Mouse (Mus musculus) myocyte (in vitro differentiated cells): ENCODE results near the gene Nos1. TPM values are rescaled to one million over a fixed set of nuclear protein-coding genes. Genes with fewer than 3 reads are reported as not detected.
A peak's percentile ranks its signal among the peaks of the same experiment; 100 is the strongest.

Experiments
- H3K27me3 ChIP-seq: one replicate; pipeline ENCODE4 v1.6.1; 2011; ENCODE audit not compliant: control insufficient read depth, insufficient read depth, insufficient read length
- H3K36me3 ChIP-seq: one replicate; pipeline ENCODE4 v1.6.1; 2011; ENCODE audit not compliant: control insufficient read depth, insufficient read depth
- H3K4me2 ChIP-seq: one replicate; pipeline ENCODE4 v1.6.1; 2011; ENCODE audit warnings: low read depth, control low read depth
- H3K4me3 ChIP-seq: one replicate; pipeline ENCODE4 v1.5.1; 2011; ENCODE audit warnings: mild to moderate bottlenecking, control low read depth, moderate library complexity
- H3K79me2 ChIP-seq: one replicate; pipeline ENCODE4 v1.6.1; 2011; ENCODE audit not compliant: control insufficient read depth, insufficient read depth
- H3ac ChIP-seq: one replicate; pipeline ENCODE4 v1.6.1; 2011; ENCODE audit not compliant: control insufficient read depth, insufficient read length
- CEBPB ChIP-seq: IDR thresholded peaks from 2 replicates; pipeline ENCODE4 v1.6.1; 2011; ENCODE audit warnings: mild to moderate bottlenecking, moderate library complexity; ENCODE audit not compliant: poor library complexity, insufficient read depth, severe bottlenecking
- E2F4 ChIP-seq: IDR thresholded peaks from one replicate; pipeline ENCODE4 v1.6.1; 2011; ENCODE audit warnings: mild to moderate bottlenecking, control low read depth, moderate library complexity; ENCODE audit not compliant: insufficient read depth
- MAX ChIP-seq: IDR thresholded peaks from one replicate; pipeline ENCODE4 v1.6.1; 2011; ENCODE audit warnings: low read depth, mild to moderate bottlenecking, control low read depth
- MYOD1 ChIP-seq, 3 experiments: IDR thresholded peaks; one replicate each; pipeline ENCODE4 v1.6.1; 2011; ENCODE audit warnings: control low read depth in 2 of 3, low read depth in 2 of 3, mild to moderate bottlenecking in 2 of 3, moderate library complexity in 1 of 3; ENCODE audit not compliant: insufficient read length in 2 of 3, control insufficient read depth in 1 of 3
- MYOG ChIP-seq, 3 experiments: IDR thresholded peaks; one replicate each; pipeline ENCODE4 v1.6.1; 2011; ENCODE audit warnings: control low read depth in 2 of 3, low read depth in 2 of 3, mild to moderate bottlenecking in 2 of 3; ENCODE audit not compliant: insufficient read length in 2 of 3, control insufficient read depth in 1 of 3, insufficient read depth in 1 of 3
- POLR2A ChIP-seq: IDR thresholded peaks from one replicate; pipeline ENCODE4 v1.6.1; 2011; ENCODE audit warnings: low read depth, mild to moderate bottlenecking, control low read depth, moderate library complexity; ENCODE audit not compliant: insufficient read length
- POLR2AphosphoS2 ChIP-seq: IDR thresholded peaks from one replicate; pipeline ENCODE4 v1.6.1; 2011; ENCODE audit warnings: low read depth, control low read depth; ENCODE audit not compliant: insufficient read length
- REST ChIP-seq: IDR thresholded peaks from one replicate; pipeline ENCODE4 v1.6.1; 2011; ENCODE audit warnings: mild to moderate bottlenecking, control low read depth, moderate library complexity; ENCODE audit not compliant: insufficient read depth, insufficient read length
- SRF ChIP-seq: IDR thresholded peaks from one replicate; pipeline ENCODE4 v1.6.1; 2011; ENCODE audit warnings: low read depth; ENCODE audit not compliant: control insufficient read depth, insufficient read length
- TCF12 ChIP-seq: IDR thresholded peaks from one replicate; pipeline ENCODE4 v1.6.1; 2011; ENCODE audit warnings: mild to moderate bottlenecking, control low read depth; ENCODE audit not compliant: poor library complexity, insufficient read depth, severe bottlenecking
- TCF3 ChIP-seq: IDR thresholded peaks from one replicate; pipeline ENCODE4 v1.6.1; 2011; ENCODE audit warnings: low read depth, control low read depth; ENCODE audit not compliant: insufficient read length
- USF1 ChIP-seq: IDR thresholded peaks from one replicate; pipeline ENCODE4 v1.6.1; 2011; ENCODE audit warnings: low read depth, mild to moderate bottlenecking, control low read depth, moderate library complexity
- polyA plus RNA-seq: library from polyadenylated mRNA; unstranded; fragments of >200 nt; fragmentation: generic; extraction: Trizol; gene quantifications from one replicate; pipeline ENCODE4 v1.2.1, GENCODE M21; 2012; ENCODE audit warnings: missing spikeins

Gene Nos1
- polyA plus RNA-seq, 1 experiment = 0.30 TPM

- no peak overlapping the region for H3K4me2 ChIP-seq
- no peaks in the 10 kb centered on the region for H3K27me3 ChIP-seq
- TF ChIP-seq POLR2AphosphoS2 (no peak), TCF3 (no peak), CEBPB (no peak), MYOG (IDR thresholded peaks at IDR 0.05; ENCODE audit: control insufficient read depth in 1 of 3, insufficient read depth in 1 of 3, insufficient read length in 2 of 3, low read depth in 2 of 3) (no peak), MYOD1 (IDR thresholded peaks at IDR 0.05; ENCODE audit: control insufficient read depth in 1 of 3, insufficient read length in 2 of 3, low read depth in 2 of 3) (no peak), SRF (no peak), TCF12 (no peak), POLR2A (no peak), REST (no peak), MAX (no peak), E2F4 (no peak)
- H3K36me3 ChIP-seq = peaks cover 10% of the 10 kb centered on the region
- no peak overlapping the region for H3ac ChIP-seq
- no peak overlapping the region for H3K4me3 ChIP-seq
- H3K79me2 ChIP-seq = no peaks in the 10 kb centered on the region
Observed at GRCm38 (mm10) chr5:117990957-117991356, 210.1 kb downstream of the Nos1 start.

- H3K27me3 ChIP-seq = no peaks in the 10 kb centered on the region
- TF ChIP-seq TCF12 = no peak
- no peak for TF ChIP-seq POLR2A
- TF ChIP-seq SRF = no peak
- no peak overlapping the region for H3K4me2 ChIP-seq
- H3K36me3 ChIP-seq = peaks cover 10% of the 10 kb centered on the region
- H3ac ChIP-seq = no peak overlapping the region
- H3K79me2 ChIP-seq = no peaks in the 10 kb centered on the region
- no peak overlapping the region for H3K4me3 ChIP-seq
Observed at GRCm38 (mm10) chr5:117993550-117993949, 212.7 kb downstream of the Nos1 start.

- Histone ChIP-seq H3K36me3 (peaks cover 10% of the 10 kb centered on the region), H3K4me3 (no peak overlapping the region), H3K4me2 (no peak overlapping the region), H3ac (no peak overlapping the region), H3K27me3 (no peaks in the 10 kb centered on the region), H3K79me2 (no peaks in the 10 kb centered on the region)
- TF ChIP-seq REST = no peak
- TF ChIP-seq TCF3 = peak; percentile 28
- TF ChIP-seq MYOG (IDR thresholded peaks at IDR 0.05; ENCODE audit: control insufficient read depth in 1 of 3, insufficient read depth in 1 of 3, insufficient read length in 2 of 3, low read depth in 2 of 3) = peak in 2 of 3 experiments; percentile 50 to 89
- no peak for TF ChIP-seq TCF12
- peak in 2 of 3 experiments; percentile 49 to 98 for TF ChIP-seq MYOD1 (IDR thresholded peaks at IDR 0.05; ENCODE audit: control insufficient read depth in 1 of 3, insufficient read length in 2 of 3, low read depth in 2 of 3)
- no peak for TF ChIP-seq CEBPB
Observed at GRCm38 (mm10) chr5:117995372-117995901, 214.6 kb downstream of the Nos1 start.

- no peaks in the 10 kb centered on the region for H3K79me2 ChIP-seq
- no peaks in the 10 kb centered on the region for H3K27me3 ChIP-seq
- H3K4me2 ChIP-seq = no peak overlapping the region
- no peak for TF ChIP-seq MYOG (IDR thresholded peaks at IDR 0.05; ENCODE audit: control insufficient read depth in 1 of 3, insufficient read depth in 1 of 3, insufficient read length in 2 of 3, low read depth in 2 of 3)
- TF ChIP-seq USF1 = no peak
- no peak for TF ChIP-seq TCF12
- TF ChIP-seq POLR2A = no peak
- no peak for TF ChIP-seq REST
- no peak overlapping the region for H3K4me3 ChIP-seq
- peaks cover 10% of the 10 kb centered on the region for H3K36me3 ChIP-seq
- no peak overlapping the region for H3ac ChIP-seq
Observed at GRCm38 (mm10) chr5:117995911-117996310, 215.1 kb downstream of the Nos1 start.

- no peaks in the 10 kb centered on the region for H3K79me2 ChIP-seq
- no peak overlapping the region for H3K4me3 ChIP-seq
- TF ChIP-seq MYOD1 (IDR thresholded peaks at IDR 0.05; ENCODE audit: control insufficient read depth in 1 of 3, insufficient read length in 2 of 3, low read depth in 2 of 3) = no peak
- TF ChIP-seq MAX = no peak
- peaks cover 7% of the 10 kb centered on the region for H3K36me3 ChIP-seq
- H3K27me3 ChIP-seq = no peaks in the 10 kb centered on the region
- H3ac ChIP-seq = no peak overlapping the region
- no peak overlapping the region for H3K4me2 ChIP-seq
Observed at GRCm38 (mm10) chr5:117996581-117996980, 215.7 kb downstream of the Nos1 start.
